Mouse (Mus musculus): ENCODE data around the gene Chrna7.

Gene Chrna7

DNA sequence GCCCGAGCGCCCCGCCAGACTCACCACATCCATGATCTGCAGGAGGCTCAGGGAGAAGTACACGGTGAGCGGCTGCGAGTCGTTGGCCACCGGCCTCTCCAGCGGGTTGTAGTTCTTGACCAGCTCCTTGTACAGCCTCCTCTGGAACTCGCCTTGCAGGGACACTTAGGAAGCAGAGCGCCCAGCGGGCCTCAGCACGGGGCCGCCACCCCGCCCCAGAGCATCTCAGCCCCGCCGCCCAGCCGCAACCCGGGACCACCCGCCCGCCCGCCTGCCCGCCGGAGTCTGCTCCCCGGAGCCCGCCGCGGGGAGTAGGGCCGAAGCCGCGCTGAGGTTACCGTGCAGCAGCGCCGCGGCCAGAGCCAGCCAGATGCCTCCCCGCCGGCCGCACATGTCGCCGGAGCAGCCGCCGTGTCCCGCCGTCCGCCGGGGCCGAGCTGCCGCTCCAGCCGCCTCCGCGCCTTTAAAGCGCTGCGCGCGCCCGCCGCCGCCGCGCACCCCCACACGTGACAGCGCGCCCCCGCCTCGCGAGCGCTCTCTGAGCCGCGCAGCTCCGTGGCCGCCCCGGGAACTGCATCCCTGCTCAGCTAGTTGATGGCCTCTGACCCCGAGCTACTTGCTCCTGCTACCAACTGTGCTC is at the start of gene Chrna7:
TSS of gene Chrna7 (minus strand) at position 486 of the 640 bp plus-strand sequence.
- no peaks in the 10 kb centered on the region for H3K36me3 ChIP-seq (ENCODE audit: control insufficient read depth, insufficient read depth, low read length, poor library complexity, severe bottlenecking)
- no peaks in the 10 kb centered on the region for H3K27me3 ChIP-seq (ENCODE audit: control insufficient read depth, insufficient read depth, low read length, poor library complexity, severe bottlenecking)
- no peak for DNase-seq (ENCODE audit: low read depth, low spot score)

- Histone ChIP-seq H3K27me3 (ENCODE audit: control insufficient read depth, insufficient read depth, low read length, poor library complexity, severe bottlenecking) (no peaks in the 10 kb centered on the region), H3K36me3 (ENCODE audit: control insufficient read depth, insufficient read depth, low read length, poor library complexity, severe bottlenecking) (no peaks in the 10 kb centered on the region)
- DNase-seq (ENCODE audit: low read depth, low spot score): no peak
These were observed 37.0 kb upstream of the Chrna7 start for GRCm38 (mm10) chr7:63249404-63249803.

- Histone ChIP-seq H3K36me3 (ENCODE audit: control insufficient read depth, insufficient read depth, low read length, poor library complexity, severe bottlenecking) (no peaks in the 10 kb centered on the region), H3K27me3 (ENCODE audit: control insufficient read depth, insufficient read depth, low read length, poor library complexity, severe bottlenecking) (no peaks in the 10 kb centered on the region)
- DNase-seq (ENCODE audit: low read depth, low spot score): no peak
These were observed 25.6 kb upstream of the Chrna7 start for GRCm38 (mm10) chr7:63237852-63238516.

DNA sequence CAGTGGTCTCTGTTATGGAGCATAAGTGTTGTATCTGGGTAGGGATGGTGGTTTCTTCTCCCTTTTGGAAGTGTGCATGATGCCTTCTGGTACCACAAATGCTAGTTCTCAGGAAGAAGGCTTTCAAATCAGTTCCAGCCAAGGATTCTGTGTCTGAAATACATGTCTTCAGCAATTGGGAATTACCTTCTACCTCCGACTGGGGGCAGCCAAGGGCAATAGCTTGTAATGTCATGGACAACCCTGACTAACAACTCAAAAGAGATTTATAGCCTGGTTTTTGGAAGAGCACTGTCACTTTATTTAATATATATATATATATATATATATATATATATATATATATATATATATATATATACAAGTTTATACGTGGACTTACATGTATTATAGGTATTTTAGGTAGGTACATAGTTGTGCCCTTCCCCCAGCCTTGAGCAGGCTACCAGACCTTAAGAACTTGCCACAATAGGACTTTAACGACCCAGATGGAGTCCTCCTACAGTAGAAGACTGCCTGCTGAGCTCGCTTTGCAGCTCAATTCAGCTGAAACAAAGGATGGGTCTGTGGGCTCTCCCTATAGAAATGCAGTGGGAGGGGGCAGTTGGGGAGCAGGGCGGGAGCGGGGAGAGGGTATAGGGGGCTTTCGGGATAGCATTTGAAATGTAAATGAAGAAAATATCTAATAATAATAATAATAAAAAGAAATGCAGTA is 12.9 kb upstream of the Chrna7 start:
- Histone ChIP-seq H3K36me3 (ENCODE audit: control insufficient read depth, insufficient read depth, low read length, poor library complexity, severe bottlenecking) (no peaks in the 10 kb centered on the region), H3K27me3 (ENCODE audit: control insufficient read depth, insufficient read depth, low read length, poor library complexity, severe bottlenecking) (no peaks in the 10 kb centered on the region)
- DNase-seq (ENCODE audit: low read depth, low spot score): no peak

DNA sequence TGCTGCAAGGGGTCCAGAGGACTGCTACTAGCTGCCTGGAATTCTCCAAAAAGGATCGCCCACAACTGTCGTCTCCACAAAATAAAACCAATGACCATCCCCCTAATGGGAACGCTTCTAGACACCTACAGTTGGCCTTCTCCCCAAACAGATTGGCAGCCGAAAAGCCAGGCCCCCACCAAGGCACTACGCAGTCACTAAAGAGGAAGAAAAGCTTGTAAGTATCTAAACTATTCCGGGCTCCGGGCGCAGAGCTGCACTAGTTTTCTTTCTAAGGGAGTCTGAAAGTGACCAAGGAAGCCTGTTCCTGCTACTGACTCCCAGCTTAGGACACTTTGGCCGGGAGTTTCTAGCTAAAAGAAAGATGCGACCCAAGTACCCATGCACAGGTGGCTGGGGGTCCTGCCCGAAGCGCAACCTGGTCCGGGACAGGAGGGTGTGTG is 707 bp downstream of the Chrna7 start:
- no peak for DNase-seq (ENCODE audit: low read depth, low spot score)
- no peaks in the 10 kb centered on the region for H3K27me3 ChIP-seq (ENCODE audit: control insufficient read depth, insufficient read depth, low read length, poor library complexity, severe bottlenecking)
- no peaks in the 10 kb centered on the region for H3K36me3 ChIP-seq (ENCODE audit: control insufficient read depth, insufficient read depth, low read length, poor library complexity, severe bottlenecking)

DNA sequence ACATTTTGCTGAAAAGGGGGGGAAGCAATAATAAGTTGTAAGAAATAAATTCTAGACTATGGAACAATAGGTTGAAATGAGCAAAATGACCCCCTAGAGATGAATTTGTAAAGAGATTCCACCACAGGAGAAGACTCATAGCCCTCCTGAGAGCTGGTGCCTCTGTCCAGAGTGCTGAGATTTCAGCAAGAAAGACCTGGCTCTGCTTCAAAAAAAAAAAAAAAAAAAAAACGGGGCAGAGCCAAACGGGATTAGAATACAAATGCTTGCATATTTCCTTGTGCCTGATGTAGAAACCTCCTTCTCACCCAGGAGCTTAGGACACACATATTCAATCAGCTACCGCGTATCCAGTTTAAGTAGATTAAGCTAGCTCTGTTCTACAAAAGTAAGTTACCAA is 2.9 kb downstream of the Chrna7 start:
- H3K27me3 ChIP-seq (ENCODE audit: control insufficient read depth, insufficient read depth, low read length, poor library complexity, severe bottlenecking): no peaks in the 10 kb centered on the region
- DNase-seq (ENCODE audit: low read depth, low spot score): no peak

DNA sequence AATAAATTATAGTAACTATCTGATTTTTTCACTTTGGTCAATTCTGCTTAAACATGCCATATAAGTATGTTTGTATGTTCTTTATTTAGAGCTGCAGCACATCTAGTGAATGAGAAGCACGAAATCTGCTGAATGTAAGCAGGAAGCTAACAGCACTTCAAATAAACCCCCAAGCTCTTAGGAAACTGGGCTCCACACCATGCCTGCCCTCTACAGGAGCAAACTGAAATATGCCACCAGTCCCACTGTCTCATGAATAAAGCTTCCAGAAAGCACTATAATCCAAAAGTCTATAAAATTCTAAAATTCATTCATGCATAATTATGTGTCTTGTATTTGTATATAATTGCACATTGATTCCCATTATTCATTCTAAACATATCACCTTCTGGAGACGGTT is 5.2 kb downstream of the Chrna7 start:
- no peak for DNase-seq (ENCODE audit: low read depth, low spot score)
- Histone ChIP-seq H3K27me3 (ENCODE audit: control insufficient read depth, insufficient read depth, low read length, poor library complexity, severe bottlenecking) (no peaks in the 10 kb centered on the region), H3K36me3 (ENCODE audit: control insufficient read depth, insufficient read depth, low read length, poor library complexity, severe bottlenecking) (no peaks in the 10 kb centered on the region)

More for the DNA sequence above, 2.9 kb downstream of the Chrna7 start:
- no peaks in the 10 kb centered on the region for H3K36me3 ChIP-seq (ENCODE audit: control insufficient read depth, insufficient read depth, low read length, poor library complexity, severe bottlenecking)

- Histone ChIP-seq H3K36me3 (ENCODE audit: control insufficient read depth, insufficient read depth, low read length, poor library complexity, severe bottlenecking) (no peaks in the 10 kb centered on the region), H3K27me3 (ENCODE audit: control insufficient read depth, insufficient read depth, low read length, poor library complexity, severe bottlenecking) (no peaks in the 10 kb centered on the region)
- DNase-seq (ENCODE audit: low read depth, low spot score): no peak
These were observed 16.8 kb downstream of the Chrna7 start for GRCm38 (mm10) chr7:63195560-63195959.

DNA sequence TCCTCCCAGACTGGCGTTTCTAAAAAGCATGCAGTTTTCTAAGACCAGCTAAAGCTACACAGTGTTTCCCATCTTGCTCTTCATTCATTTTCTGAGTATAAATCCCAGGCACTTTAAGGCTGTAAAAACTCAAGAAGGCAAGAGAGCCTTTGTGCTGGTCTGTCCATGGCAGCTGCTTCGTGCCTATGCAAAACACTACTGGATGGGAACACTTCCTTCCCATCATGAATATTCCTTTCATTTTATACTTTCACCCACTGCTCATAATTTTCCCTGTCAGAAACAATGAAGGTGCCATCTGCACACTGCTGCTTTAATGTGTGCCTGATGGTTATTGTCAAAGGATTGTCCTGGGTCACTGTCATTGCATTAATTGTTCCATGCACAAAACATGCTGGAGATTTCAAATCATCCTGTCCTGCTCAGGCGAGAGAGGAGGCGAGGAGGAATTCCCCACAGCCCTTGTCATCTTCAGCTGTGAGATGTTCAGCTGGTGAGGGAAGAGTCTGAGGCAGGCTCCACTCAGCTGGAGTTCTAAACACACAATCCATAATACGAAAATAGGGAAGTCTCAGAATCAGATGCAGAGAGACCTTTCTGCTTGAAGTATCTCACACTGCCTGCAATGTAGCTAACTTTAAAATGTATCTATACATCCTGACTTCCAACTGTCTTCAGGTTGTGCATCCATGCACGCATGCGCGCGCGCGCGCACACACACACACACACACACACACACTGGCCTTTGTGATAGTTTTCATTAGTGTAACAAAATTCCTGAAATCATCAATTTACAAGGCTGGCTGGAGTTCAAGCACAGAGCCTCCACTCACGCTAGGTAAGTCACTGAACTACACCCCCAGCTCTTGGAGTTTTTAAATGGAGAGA is 22.5 kb downstream of the Chrna7 start:
- H3K36me3 ChIP-seq (ENCODE audit: control insufficient read depth, insufficient read depth, low read length, poor library complexity, severe bottlenecking): no peaks in the 10 kb centered on the region
- H3K27me3 ChIP-seq (ENCODE audit: control insufficient read depth, insufficient read depth, low read length, poor library complexity, severe bottlenecking): no peaks in the 10 kb centered on the region
- no peak for DNase-seq (ENCODE audit: low read depth, low spot score)

GRCm38 (mm10) chr7:63170063-63170787 is 42.1 kb downstream of the Chrna7 start:
- H3K27me3 ChIP-seq (ENCODE audit: control insufficient read depth, insufficient read depth, low read length, poor library complexity, severe bottlenecking): no peaks in the 10 kb centered on the region
- H3K36me3 ChIP-seq (ENCODE audit: control insufficient read depth, insufficient read depth, low read length, poor library complexity, severe bottlenecking): no peaks in the 10 kb centered on the region
- DNase-seq (ENCODE audit: low read depth, low spot score): no peak

DNA sequence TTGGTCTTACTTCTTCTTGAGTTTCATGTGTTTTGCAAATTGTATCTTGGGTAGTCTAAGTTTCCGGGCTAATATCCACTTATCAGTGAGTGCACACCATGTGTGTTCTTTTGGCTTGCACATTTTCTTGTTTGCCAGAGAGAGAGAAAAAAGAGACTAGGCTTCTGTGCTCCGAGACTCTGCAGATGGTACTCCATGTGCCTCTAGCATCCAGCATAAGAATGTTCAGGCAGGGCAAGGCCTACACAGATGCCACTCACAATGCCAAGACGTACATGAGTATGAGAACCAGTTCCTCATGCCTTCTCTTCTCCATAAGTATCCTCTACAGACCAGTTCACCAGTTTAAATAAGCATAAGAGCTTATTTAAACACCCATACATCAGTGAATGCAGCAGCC is 47.8 kb downstream of the Chrna7 start:
- H3K27me3 ChIP-seq (ENCODE audit: control insufficient read depth, insufficient read depth, low read length, poor library complexity, severe bottlenecking): no peaks in the 10 kb centered on the region
- H3K36me3 ChIP-seq (ENCODE audit: control insufficient read depth, insufficient read depth, low read length, poor library complexity, severe bottlenecking): no peaks in the 10 kb centered on the region
- DNase-seq (ENCODE audit: low read depth, low spot score): no peak

DNA sequence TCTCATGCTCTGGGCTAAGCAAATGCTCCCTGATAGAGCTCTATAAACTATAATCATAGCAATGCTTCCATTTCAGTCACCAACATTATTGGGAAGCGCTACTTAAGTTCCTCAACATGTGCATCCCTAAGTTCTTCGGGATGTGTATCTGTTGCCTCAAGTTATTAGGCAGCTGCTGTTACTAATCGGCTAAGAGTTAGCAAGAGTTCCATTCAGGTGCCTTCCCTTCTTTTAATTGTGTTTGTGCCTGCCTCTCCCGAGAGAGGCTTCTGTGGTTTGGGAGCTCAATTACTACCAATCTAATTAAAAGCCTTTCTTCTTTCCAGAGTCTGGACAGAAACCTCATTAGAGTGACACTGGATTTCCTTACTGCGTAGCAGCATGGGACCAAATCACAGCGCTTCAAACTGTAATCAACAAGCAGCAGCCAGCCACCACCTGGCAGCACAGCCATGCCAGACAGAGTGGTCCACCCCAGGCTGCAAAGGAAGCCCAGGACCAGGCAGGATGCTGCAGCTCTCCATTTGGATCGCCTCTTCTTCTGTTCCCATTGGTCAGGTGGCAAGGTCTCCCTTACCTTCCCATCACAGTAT is 50.0 kb downstream of the Chrna7 start:
- H3K27me3 ChIP-seq (ENCODE audit: control insufficient read depth, insufficient read depth, low read length, poor library complexity, severe bottlenecking): no peaks in the 10 kb centered on the region
- no peaks in the 10 kb centered on the region for H3K36me3 ChIP-seq (ENCODE audit: control insufficient read depth, insufficient read depth, low read length, poor library complexity, severe bottlenecking)
- no peak for DNase-seq (ENCODE audit: low read depth, low spot score)

DNA sequence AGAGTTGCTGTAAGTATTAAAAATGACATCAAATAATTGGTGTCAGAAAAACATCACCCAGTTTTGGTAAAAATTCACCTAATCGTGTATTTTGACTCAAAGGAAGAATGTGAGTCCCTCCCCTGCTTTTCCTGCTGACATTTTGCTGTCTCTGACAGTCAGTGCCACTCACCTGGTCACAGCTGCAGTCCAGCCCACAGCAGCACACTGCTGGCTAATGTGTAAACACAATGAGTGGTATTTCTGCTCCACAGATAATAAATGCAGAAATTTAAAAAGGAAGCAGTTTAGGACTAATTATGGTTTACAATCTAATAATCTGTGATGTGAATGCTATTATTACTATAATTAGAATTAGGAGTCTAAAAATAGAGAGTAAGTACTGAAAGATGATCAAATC is 59.1 kb downstream of the Chrna7 start:
- H3K36me3 ChIP-seq (ENCODE audit: control insufficient read depth, insufficient read depth, low read length, poor library complexity, severe bottlenecking): no peaks in the 10 kb centered on the region
- H3K27me3 ChIP-seq (ENCODE audit: control insufficient read depth, insufficient read depth, low read length, poor library complexity, severe bottlenecking): no peaks in the 10 kb centered on the region
- no peak for DNase-seq (ENCODE audit: low read depth, low spot score)

- Histone ChIP-seq H3K27me3 (ENCODE audit: control insufficient read depth, insufficient read depth, low read length, poor library complexity, severe bottlenecking) (no peaks in the 10 kb centered on the region), H3K36me3 (ENCODE audit: control insufficient read depth, insufficient read depth, low read length, poor library complexity, severe bottlenecking) (no peaks in the 10 kb centered on the region)
- no peak for DNase-seq (ENCODE audit: low read depth, low spot score)
These were observed 63.6 kb downstream of the Chrna7 start for GRCm38 (mm10) chr7:63148740-63149139.

All from splenic B cell, adult 2 months (primary cell).